Mouse (Mus musculus): ENCODE data around the gene Fhit. TPM values are rescaled to one million over a fixed set of nuclear protein-coding genes. Genes with fewer than 3 reads are reported as not detected.

Gene Fhit
- polyA plus RNA-seq, 1 experiment from 2014 or later: 8.0 TPM

DNA sequence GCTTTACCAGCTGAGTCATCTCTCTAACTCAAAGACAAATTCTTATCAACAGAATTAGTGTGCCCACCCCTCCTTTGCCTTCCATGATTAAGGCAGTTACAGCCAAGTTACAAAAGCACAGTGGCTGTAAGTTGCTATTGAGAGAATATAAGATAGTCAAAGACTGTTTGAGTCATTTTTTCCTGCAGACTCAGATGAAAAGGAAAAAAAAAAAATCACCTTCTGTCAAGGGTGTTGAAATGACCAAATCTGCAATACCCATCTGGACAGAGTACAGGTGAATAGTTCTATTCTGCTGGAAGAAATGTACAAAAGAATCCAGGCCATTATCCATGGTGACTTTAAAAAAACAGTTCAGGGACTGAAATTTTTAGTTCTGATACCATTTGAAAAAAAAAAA lies 716.5 kb downstream of the Fhit start:
- no peak overlapping the region for H3K4me2 ChIP-seq
- no peaks in the 10 kb centered on the region for H3K4me1 ChIP-seq (replicated peaks)
- H3K27me3 ChIP-seq: no peaks in the 10 kb centered on the region
- ATAC-seq (ENCODE audit: low FRiP score): no peak
- H3K27ac ChIP-seq: no peak overlapping the region
- H3K36me3 ChIP-seq: no peaks in the 10 kb centered on the region
- no peaks in the 10 kb centered on the region for H3K9me3 ChIP-seq
- no peak overlapping the region for H3K9ac ChIP-seq
- H3K4me3 ChIP-seq: no peak overlapping the region

DNA sequence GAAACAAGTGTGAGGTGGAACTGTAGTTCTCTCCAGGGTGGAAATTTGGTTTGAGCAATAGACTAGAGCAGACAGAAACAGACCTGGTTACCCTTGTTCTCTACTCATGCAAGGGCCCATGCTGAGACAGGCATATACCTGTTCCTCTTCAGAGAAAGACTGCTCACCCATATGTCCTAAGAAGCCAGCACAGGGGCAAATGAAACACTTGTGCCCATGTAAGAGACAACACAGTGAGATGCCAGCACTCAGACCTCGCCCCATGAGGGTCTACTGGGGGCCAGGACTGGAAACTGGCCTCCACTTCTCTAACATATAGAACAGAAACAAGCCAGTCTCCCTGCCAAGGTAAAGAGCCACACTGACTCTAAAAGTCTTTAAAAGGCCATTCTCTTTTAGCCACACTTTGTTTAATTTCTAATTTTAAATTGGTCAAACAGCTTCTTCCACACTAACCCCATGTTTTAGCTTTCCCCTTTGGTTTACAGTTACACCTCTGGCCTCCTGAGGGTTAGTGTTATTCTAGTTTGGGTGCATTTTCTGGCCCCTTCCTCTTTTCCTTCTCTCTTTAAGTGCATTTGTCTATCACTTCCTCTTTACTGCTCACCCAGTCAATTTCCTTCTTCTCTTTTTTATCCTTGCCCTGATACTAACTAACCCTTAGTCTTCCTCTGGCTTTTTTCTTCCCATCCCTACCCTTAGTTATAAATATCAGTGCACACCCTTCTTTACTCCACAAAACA lies 722.7 kb downstream of the Fhit start:
- H3K36me3 ChIP-seq: no peaks in the 10 kb centered on the region
- H3K4me3 ChIP-seq: no peak overlapping the region
- no peaks in the 10 kb centered on the region for H3K4me1 ChIP-seq (replicated peaks)
- no peak overlapping the region for H3K27ac ChIP-seq
- no peaks in the 10 kb centered on the region for H3K27me3 ChIP-seq
- no peaks in the 10 kb centered on the region for H3K9me3 ChIP-seq
- no peak for ATAC-seq (ENCODE audit: low FRiP score)
- H3K4me2 ChIP-seq: no peak overlapping the region
- 67% methylated on average over 1 of the region's 1 CpGs for WGBS
- no peak overlapping the region for H3K9ac ChIP-seq

DNA sequence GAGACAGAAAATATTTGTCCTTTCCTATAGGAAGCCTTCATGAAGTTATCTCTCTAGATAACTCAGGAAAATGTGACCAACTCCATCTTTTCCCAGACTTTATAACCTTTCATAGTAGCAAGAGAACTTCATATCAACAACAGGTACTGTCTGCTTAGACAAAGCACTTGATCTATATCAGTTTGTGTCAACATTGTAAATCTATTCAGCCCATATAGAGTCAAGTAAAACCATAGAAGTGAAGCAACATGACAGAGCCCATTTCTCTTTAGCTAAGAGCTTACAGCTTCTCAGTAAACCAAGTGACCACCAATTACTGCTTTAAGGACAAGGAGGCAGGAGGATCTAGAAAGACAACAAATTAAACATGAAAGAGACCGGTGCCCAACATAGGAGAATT lies 725.6 kb downstream of the Fhit start:
- no peak for ATAC-seq (ENCODE audit: low FRiP score)
- no peak overlapping the region for H3K9ac ChIP-seq
- H3K9me3 ChIP-seq: no peaks in the 10 kb centered on the region
- H3K27me3 ChIP-seq: no peaks in the 10 kb centered on the region
- no peaks in the 10 kb centered on the region for H3K4me1 ChIP-seq (replicated peaks)
- no peak overlapping the region for H3K27ac ChIP-seq
- no peaks in the 10 kb centered on the region for H3K36me3 ChIP-seq
- H3K4me2 ChIP-seq: no peak overlapping the region
- no peak overlapping the region for H3K4me3 ChIP-seq
- WGBS: 93% methylated on average over 1 of the region's 1 CpGs

DNA sequence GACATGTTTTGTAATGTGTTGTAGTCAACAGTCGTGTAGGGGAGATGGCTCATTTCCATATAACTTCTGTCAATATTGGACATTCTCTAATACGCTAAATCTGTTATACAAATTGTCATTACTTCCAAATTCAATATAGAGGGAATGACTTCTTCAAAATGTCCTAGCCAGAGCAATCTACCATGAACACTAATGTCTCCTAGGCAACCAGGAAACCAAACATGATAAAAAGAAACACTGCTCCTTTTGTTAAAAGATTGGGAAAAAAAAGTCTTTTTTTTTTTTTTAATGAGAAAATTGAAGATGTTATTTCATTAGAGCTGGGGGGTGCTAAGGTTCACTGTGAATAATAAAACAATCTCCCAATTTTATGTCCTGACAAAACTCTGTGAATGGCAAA lies 729.3 kb downstream of the Fhit start:
- Histone ChIP-seq H3K4me1 (replicated peaks) (no peaks in the 10 kb centered on the region), H3K36me3 (no peaks in the 10 kb centered on the region), H3K4me3 (no peak overlapping the region), H3K27ac (no peak overlapping the region), H3K4me2 (no peak overlapping the region), H3K9ac (no peak overlapping the region), H3K27me3 (no peaks in the 10 kb centered on the region), H3K9me3 (no peaks in the 10 kb centered on the region)
- 87% methylated on average over 2 of the region's 2 CpGs for WGBS
- ATAC-seq (ENCODE audit: low FRiP score): no peak

DNA sequence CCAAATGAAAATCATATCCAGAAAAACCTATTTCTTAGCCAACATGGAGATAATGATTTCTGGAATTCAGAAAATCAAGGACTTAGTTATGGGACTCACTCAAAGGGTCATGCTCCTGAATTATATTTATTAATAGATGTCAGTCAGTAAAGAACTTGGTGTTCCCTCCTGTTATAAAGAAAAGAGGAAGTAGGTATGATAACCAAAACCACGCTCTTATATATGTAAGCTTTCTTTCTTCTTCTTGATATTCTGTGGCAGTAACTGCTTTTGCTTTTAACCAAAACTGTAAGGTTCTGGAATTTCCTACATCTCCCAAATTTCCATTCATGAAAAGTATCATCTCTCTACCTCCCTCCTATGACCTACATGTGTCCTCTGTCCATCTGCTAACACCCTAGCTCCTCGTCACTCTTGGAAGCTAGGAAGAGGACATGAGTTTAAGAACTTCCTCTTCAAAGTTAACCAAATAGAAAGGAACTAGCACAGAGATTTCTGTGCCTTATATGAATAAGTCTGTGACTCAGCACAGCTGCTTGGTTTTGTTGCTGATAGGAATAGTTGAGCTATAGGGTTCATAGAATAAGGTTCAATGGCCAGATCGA lies 731.3 kb downstream of the Fhit start:
- 98% methylated on average over 3 of the region's 3 CpGs for WGBS
- Histone ChIP-seq H3K27ac (no peak overlapping the region), H3K9me3 (no peaks in the 10 kb centered on the region), H3K9ac (no peak overlapping the region), H3K27me3 (no peaks in the 10 kb centered on the region), H3K4me3 (no peak overlapping the region), H3K4me1 (replicated peaks) (no peaks in the 10 kb centered on the region), H3K4me2 (no peak overlapping the region), H3K36me3 (no peaks in the 10 kb centered on the region)
- no peak for ATAC-seq (ENCODE audit: low FRiP score)

DNA sequence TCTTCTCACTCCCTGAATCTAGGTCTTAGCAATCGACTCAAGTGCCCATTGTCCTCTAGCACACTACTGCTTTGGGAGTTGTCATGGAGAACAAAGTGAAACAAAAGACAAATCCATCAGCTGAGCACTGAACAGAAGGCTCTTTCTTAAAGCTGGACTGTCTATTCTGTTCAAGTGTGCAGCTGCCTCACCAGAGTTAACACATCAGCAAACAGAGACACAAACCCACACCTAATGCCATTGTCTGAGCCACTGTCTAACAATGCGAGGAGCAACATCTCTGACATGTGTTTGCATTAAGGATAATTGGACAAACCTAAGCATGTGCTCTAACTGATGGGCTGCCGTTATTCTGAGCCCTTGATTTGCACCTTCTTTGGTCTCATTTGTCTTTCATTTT lies 738.3 kb downstream of the Fhit start:
- no peaks in the 10 kb centered on the region for H3K4me1 ChIP-seq (replicated peaks)
- ATAC-seq (ENCODE audit: low FRiP score): no peak

DNA sequence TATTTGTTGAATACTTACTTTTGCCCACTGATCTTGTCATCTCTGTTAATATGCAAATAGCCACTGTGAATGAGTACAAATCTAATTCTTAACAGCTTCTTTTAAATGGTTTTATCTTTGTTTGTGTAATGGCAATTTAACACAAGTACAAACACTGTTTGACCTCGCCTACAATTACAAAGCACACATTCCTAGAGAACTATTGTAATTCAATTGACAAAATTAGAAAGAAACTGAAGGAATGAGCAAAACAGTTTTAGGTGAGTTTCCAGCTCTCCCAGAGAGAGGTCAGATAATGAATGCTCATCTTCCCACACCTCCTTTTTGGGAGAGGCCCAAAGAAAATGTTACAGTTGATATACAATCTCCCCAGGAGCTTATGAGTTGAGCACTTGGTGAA lies 739.6 kb downstream of the Fhit start:
- no peak overlapping the region for H3K27ac ChIP-seq
- H3K9ac ChIP-seq: no peak overlapping the region
- H3K27me3 ChIP-seq: no peaks in the 10 kb centered on the region
- 74% methylated on average over 1 of the region's 1 CpGs for WGBS
- H3K4me3 ChIP-seq: no peak overlapping the region
- no peaks in the 10 kb centered on the region for H3K4me1 ChIP-seq (replicated peaks)
- H3K9me3 ChIP-seq: no peaks in the 10 kb centered on the region
- H3K36me3 ChIP-seq: no peaks in the 10 kb centered on the region
- H3K4me2 ChIP-seq: no peak overlapping the region
- no peak for ATAC-seq (ENCODE audit: low FRiP score)

More for the DNA sequence above, 738.3 kb downstream of the Fhit start:
- no peak overlapping the region for H3K27ac ChIP-seq
- H3K4me2 ChIP-seq: no peak overlapping the region
- no peaks in the 10 kb centered on the region for H3K9me3 ChIP-seq
- no peak overlapping the region for H3K4me3 ChIP-seq
- no peaks in the 10 kb centered on the region for H3K36me3 ChIP-seq
- H3K27me3 ChIP-seq: no peaks in the 10 kb centered on the region
- no peak overlapping the region for H3K9ac ChIP-seq
- 19% methylated on average over 3 of the region's 3 CpGs for WGBS

DNA sequence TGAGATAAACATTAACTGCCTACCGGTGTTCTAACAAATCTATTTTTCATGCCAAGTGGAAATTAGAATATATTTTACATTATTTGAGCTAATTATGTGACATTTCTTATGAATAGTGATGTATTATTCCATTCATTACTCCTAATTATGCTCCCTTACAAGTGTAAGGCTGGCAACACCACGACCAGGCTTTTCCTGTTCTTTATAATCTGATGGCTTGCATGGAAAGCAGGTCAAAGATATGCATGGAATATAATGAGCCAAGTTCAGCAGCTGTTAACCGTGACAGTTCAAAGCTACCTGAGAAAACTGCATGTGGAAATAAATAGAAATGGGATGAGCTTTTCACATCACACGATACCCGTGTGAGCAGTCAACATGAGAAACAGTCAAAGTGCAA lies 746.8 kb downstream of the Fhit start:
- Histone ChIP-seq H3K36me3 (no peaks in the 10 kb centered on the region), H3K27ac (no peak overlapping the region), H3K4me1 (replicated peaks) (no peaks in the 10 kb centered on the region), H3K27me3 (no peaks in the 10 kb centered on the region), H3K4me3 (no peak overlapping the region), H3K9ac (no peak overlapping the region), H3K4me2 (no peak overlapping the region), H3K9me3 (no peaks in the 10 kb centered on the region)
- 74% methylated on average over 5 of the region's 5 CpGs for WGBS
- ATAC-seq (ENCODE audit: low FRiP score): no peak

DNA sequence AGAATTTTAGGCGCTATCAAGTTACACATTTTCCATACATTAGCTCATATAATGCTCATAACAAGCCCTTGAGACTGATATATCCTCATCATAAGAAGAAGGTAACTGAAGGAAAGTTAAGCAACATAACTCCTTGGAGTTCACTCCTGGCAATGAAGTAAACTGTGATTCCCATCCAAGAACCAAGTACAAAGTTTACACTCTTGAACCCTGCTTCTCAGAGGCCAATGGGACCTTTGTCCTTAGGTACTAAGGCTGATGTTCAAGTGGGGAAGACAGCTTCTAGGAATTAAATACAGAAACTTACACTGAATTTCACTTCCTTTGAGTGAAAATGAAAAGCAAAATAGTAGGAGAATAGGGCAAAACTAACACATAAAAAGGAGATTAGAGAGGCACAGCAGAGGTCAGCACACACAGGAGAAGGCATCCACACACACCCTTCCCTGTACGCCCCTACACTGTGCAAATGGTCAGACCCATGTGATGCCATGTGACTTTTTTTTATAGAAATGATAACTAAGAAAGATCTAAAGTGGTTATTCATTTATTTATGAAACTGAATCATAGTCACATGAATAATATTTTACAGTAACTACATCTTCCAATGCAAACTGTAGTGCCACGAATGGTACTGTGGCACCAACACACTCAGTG lies 752.4 kb downstream of the Fhit start:
- no peaks in the 10 kb centered on the region for H3K36me3 ChIP-seq
- no peak overlapping the region for H3K9ac ChIP-seq
- H3K27me3 ChIP-seq: no peaks in the 10 kb centered on the region
- H3K4me2 ChIP-seq: no peak overlapping the region
- H3K4me3 ChIP-seq: no peak overlapping the region
- H3K4me1 ChIP-seq (replicated peaks): no peaks in the 10 kb centered on the region
- H3K27ac ChIP-seq: no peak overlapping the region
- ATAC-seq (ENCODE audit: low FRiP score): no peak
- 92% methylated on average over 3 of the region's 3 CpGs for WGBS
- H3K9me3 ChIP-seq: no peaks in the 10 kb centered on the region

DNA sequence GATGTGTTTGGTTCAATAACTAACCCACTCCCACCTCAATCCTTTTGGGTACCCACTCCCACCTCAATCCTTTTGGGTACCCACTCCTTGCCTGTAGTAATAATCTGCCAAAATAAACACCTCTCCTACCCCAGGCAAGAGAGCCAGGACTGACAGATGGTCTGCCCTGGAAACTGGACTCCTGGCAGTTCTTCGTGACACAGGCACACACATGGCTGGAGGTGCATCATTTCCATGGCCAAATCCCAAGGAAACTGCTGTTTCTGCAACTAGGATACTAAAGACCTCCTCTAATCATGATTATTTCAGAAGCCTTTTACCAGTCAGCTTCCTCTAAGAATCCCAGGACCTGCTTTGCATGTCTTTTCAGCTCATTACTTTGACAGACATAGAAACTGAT lies 756.5 kb downstream of the Fhit start:
- no peak overlapping the region for H3K9ac ChIP-seq
- WGBS: 79% methylated on average over 1 of the region's 1 CpGs
- no peak overlapping the region for H3K27ac ChIP-seq
- no peak overlapping the region for H3K4me2 ChIP-seq
- no peaks in the 10 kb centered on the region for H3K9me3 ChIP-seq
- ATAC-seq (ENCODE audit: low FRiP score): no peak
- H3K4me1 ChIP-seq (replicated peaks): no peaks in the 10 kb centered on the region
- H3K4me3 ChIP-seq: no peak overlapping the region
- no peaks in the 10 kb centered on the region for H3K36me3 ChIP-seq
- no peaks in the 10 kb centered on the region for H3K27me3 ChIP-seq

DNA sequence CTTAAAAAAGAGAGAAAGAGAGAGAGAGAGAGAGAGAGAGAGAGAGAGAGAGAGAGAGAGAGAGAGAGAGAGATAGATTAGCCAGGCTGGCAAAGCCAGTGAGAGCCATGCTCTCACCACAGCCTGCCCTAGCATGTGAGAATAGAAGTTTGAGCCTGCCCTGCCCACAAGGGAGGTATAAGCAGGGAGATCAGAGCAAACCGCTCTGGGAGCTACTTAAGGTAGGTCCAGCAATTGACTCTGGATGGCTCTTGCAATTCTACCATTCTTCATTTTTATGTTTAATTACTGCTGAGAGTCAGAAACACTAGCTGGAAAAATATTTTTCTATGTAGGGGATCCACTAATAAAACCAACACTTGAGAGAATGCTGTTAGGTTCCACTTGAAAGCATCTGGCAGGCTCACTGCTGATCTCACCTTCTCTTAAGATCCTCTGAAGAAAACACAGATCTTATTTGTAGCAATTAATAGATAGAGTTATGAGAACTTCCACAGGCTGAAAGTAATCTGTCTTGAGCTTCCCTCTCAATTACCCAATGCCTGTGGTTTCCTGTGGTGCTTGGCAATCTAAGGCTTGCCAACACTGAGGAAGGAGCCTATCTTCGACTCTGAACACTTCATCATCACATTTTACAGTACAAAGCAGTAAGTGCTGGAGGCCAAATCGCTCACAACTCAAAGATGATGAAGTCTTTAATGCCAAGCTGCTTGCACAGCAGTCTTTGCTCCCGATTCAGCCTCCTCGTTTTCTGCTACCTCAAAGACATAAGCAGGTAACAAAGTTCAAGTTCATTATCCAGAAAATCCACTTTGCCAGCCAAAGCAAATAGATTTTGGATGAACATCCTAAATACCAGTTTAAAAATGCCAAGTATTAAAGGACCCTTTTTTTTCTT lies 793.8 kb downstream of the Fhit start:
- Histone ChIP-seq H3K9ac (no peak overlapping the region), H3K4me3 (no peak overlapping the region), H3K4me2 (no peak overlapping the region), H3K27me3 (no peaks in the 10 kb centered on the region), H3K4me1 (replicated peaks) (no peaks in the 10 kb centered on the region), H3K9me3 (no peaks in the 10 kb centered on the region), H3K27ac (no peak overlapping the region), H3K36me3 (no peaks in the 10 kb centered on the region)
- ATAC-seq (ENCODE audit: low FRiP score): no peak
- WGBS: 80% methylated on average over 5 of the region's 5 CpGs

DNA sequence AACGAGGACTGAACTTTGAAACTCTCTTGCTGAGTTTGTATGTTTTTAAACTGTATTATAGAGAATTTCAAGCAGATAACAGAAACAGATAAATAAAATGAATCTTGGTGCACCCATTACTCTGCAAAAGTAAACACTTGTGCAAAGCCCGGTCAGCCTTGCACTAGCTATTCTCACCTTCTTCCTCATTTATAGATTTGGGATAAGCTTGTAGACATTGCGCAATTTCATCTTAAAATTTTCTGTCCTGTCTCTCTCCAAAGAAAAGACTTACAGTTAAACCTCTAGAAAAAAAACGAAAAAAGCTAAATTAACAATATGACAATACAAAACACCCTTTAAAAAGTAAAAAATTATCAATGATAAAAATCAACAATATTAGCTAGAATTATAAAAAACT lies 795.0 kb downstream of the Fhit start:
- WGBS: 92% methylated on average over 4 of the region's 4 CpGs
- ATAC-seq (ENCODE audit: low FRiP score): no peak
- no peak overlapping the region for H3K4me2 ChIP-seq
- no peaks in the 10 kb centered on the region for H3K9me3 ChIP-seq
- no peak overlapping the region for H3K9ac ChIP-seq
- no peaks in the 10 kb centered on the region for H3K27me3 ChIP-seq
- H3K4me1 ChIP-seq (replicated peaks): no peaks in the 10 kb centered on the region
- no peak overlapping the region for H3K4me3 ChIP-seq
- no peaks in the 10 kb centered on the region for H3K36me3 ChIP-seq
- H3K27ac ChIP-seq: no peak overlapping the region
